ENCODE assay signal across 9 mouse cellular contexts in genomic region chr1:194938715-194939114, GRCm38 (mm10). TPM values are rescaled to one million over a fixed set of nuclear protein-coding genes. Genes with fewer than 3 reads are reported as not detected.
DNase-seq lines count a peak whose midpoint lies in the region; ATAC-seq and TF ChIP-seq lines count a peak whose summit lies in the region.
"Had no signal": no experiment of that assay in that cellular context is flagged by ENCODE, and none has a peak within 500 bp of the region (broad histone marks: within the 10 kb centered on the region; RNA-seq: fewer than 3 reads in every experiment).

Gene Cd34, plus strand, starts transcription at chr1:194938819.

- TF ChIP-seq EP300 in liver, postnatal 0 days (IDR thresholded peaks at IDR 0.05; ENCODE audit: low read depth) = no peak

- peak; percentile 79 for ATAC-seq in forebrain, embryonic 11.5 days (replicated peaks; ENCODE audit: low FRiP score)
- ATAC-seq in liver, postnatal 0 days = peak; percentile 53
- ATAC-seq in neural tube, embryonic 13.5 days (ENCODE audit: low read depth) = peak; percentile 40

- WGBS in forebrain, embryonic 11.5 days = under 1% methylated on average over 26 of the region's 26 CpGs
- under 1% methylated on average over 25 of the region's 26 CpGs for WGBS in liver, postnatal 0 days (ENCODE audit: insufficient replicate concordance)
- under 1% methylated on average over 26 of the region's 26 CpGs for WGBS in neural tube, embryonic 13.5 days

- H3K27me3 ChIP-seq in forebrain, embryonic 11.5 days (ENCODE audit: control insufficient read depth, insufficient read depth, low read length) = no peaks in the 10 kb centered on the region
- peaks cover 11% of the 10 kb centered on the region; the same call in 1 of the 2 replicates for H3K27me3 ChIP-seq in liver, postnatal 0 days (ENCODE audit: insufficient read depth, low read length)
- peaks cover 24% of the 10 kb centered on the region for H3K27me3 ChIP-seq in neural tube, embryonic 13.5 days

- H3K9me3 ChIP-seq in forebrain, embryonic 11.5 days (ENCODE audit: control insufficient read depth, low read length) = no peaks in the 10 kb centered on the region
- no peaks in the 10 kb centered on the region for H3K9me3 ChIP-seq in liver, postnatal 0 days (ENCODE audit: low read length)
- H3K9me3 ChIP-seq in neural tube, embryonic 13.5 days = no peaks in the 10 kb centered on the region

- intact Hi-C loops in heart, postnatal 10 days (cut with DNase I) = no loop called here

- peak within 1 kb of the TSS; percentile 47 for H3K4me2 ChIP-seq in forebrain, embryonic 11.5 days (ENCODE audit: low read depth, low read length, severe bottlenecking)
- peak within 1 kb of the TSS; percentile 58 for H3K4me2 ChIP-seq in liver, postnatal 0 days (ENCODE audit: low read depth, low read length)
- peak within 1 kb of the TSS; percentile 70 for H3K4me2 ChIP-seq in neural tube, embryonic 13.5 days

- H3K27ac ChIP-seq in forebrain, embryonic 11.5 days (ENCODE audit: low read depth, low read length) = no peak within 1 kb of the TSS
- no peak within 1 kb of the TSS for H3K27ac ChIP-seq in liver, postnatal 0 days (ENCODE audit: low read depth)
- H3K27ac ChIP-seq in neural tube, embryonic 13.5 days (replicated peaks) = no peak within 1 kb of the TSS

- peak within 1 kb of the TSS; percentile 35 for H3K4me3 ChIP-seq in forebrain, embryonic 11.5 days (ENCODE audit: low read depth, low read length)
- peak within 1 kb of the TSS; percentile 34 for H3K4me3 ChIP-seq in liver, postnatal 0 days (ENCODE audit: low read depth, low read length)
- peak within 1 kb of the TSS; percentile 41 for H3K4me3 ChIP-seq in neural tube, embryonic 13.5 days

- no peak within 1 kb of the TSS for H3K9ac ChIP-seq in forebrain, embryonic 11.5 days (ENCODE audit: low read length)
- H3K9ac ChIP-seq in liver, postnatal 0 days (replicated peaks) = peak within 1 kb of the TSS; percentile 21; the same call in 1 of the 2 replicates
- peak within 1 kb of the TSS; percentile 63 for H3K9ac ChIP-seq in neural tube, embryonic 13.5 days

- no peaks in the 10 kb centered on the region for H3K36me3 ChIP-seq in forebrain, embryonic 11.5 days (ENCODE audit: control insufficient read depth, insufficient read depth, low read length)
- no peaks in the 10 kb centered on the region for H3K36me3 ChIP-seq in liver, postnatal 0 days (replicated peaks; ENCODE audit: insufficient read depth, low read length)
- H3K36me3 ChIP-seq in neural tube, embryonic 13.5 days = no peaks in the 10 kb centered on the region

- H3K4me1 ChIP-seq in forebrain, embryonic 11.5 days (replicated peaks; ENCODE audit: control insufficient read depth, insufficient read depth, low read length) = no peaks in the 10 kb centered on the region
- H3K4me1 ChIP-seq in liver, postnatal 0 days (ENCODE audit: insufficient read depth) = 0 out of 2 replicates have a peak, but pooled peaks cover 2% of the 10 kb centered on the region
- H3K4me1 ChIP-seq in neural tube, embryonic 13.5 days (replicated peaks) = peaks cover 10% of the 10 kb centered on the region

- peak; percentile 47 for DNase-seq in right cerebral cortex, adult 18-20 months
- no peak for DNase-seq in right cerebral cortex, postnatal 36 days (ENCODE audit: low spot score in 2 of 2)
- DNase-seq in forebrain, embryonic 11.5 days (ENCODE audit: low spot score) = peak; percentile 66
- DNase-seq in heart, postnatal 10 days = peak; percentile 84 to 86
- peak; percentile 65 to 71 for DNase-seq in kidney, postnatal 4 days
- peak; percentile 27 for DNase-seq in liver, postnatal 0 days
- no peak for DNase-seq in T-cell, adult 2 months (ENCODE audit: low spot score)

- no peak for TF ChIP-seq CTCF in liver, postnatal 0 days (IDR thresholded peaks at IDR 0.05; ENCODE audit: low read depth)

RNA-seq across cellular contexts. Expression of gene Cd34, which starts in this region (rescaled TPM):
- polyA plus RNA-seq in forebrain, embryonic 11.5 days (2014; fragmentation: Nextera tagmentation; extraction: Ambion mirVana) = 51.0 and 54.7 TPM in 2 replicates
- 100 to 1,000 TPM; 289 to 314 TPM for total RNA-seq in heart, postnatal 10 days (2021)
- 6.4 and 6.5 TPM in 2 replicates for polyA plus RNA-seq in liver, postnatal 0 days (2015; fragmentation: Nextera tagmentation; extraction: Ambion mirVana)
- 40.9 and 44.6 TPM in 2 replicates for polyA plus RNA-seq in neural tube, embryonic 13.5 days (2015; fragmentation: Nextera tagmentation; extraction: Ambion mirVana)
- total RNA-seq: MEL had no signal

Comparison
In these comparisons a context has a peak if more than half of its experiments do, and no peak if none do; other contexts are left out.
1. DNase-seq: peak in right cerebral cortex, adult 18-20 months (single experiment), forebrain, embryonic 11.5 days (single experiment), heart, postnatal 10 days (2 of 2), kidney, postnatal 4 days (2 of 2) and liver, postnatal 0 days (single experiment); none in right cerebral cortex, postnatal 36 days (0 of 2) and T-cell, adult 2 months (single experiment).
2. Peak in every context shown above with its lines, with median percentiles within 50 percentile points of each other: ATAC-seq, H3K4me2 ChIP-seq and H3K4me3 ChIP-seq.